Mouse (Mus musculus) limb, embryonic 13.5 days (tissue): ENCODE data around the gene Tmem269. TPM values are rescaled to one million over a fixed set of nuclear protein-coding genes. Genes with fewer than 3 reads are reported as not detected.
A peak's percentile ranks its signal among the peaks of the same experiment; 100 is the strongest.

Experiments used
- ATAC-seq: fragments of 200-750 bp; cut with Nextera tagmentation; 2 replicates; pipeline ENCODE4 v1.8.0; 2017; ENCODE audit warnings: low read depth, moderate number of reproducible peaks, moderate TSS enrichment; ENCODE audit not compliant: low FRiP score
- H3K27ac ChIP-seq: fragments of 300-500 bp; sonication (generic); 2 replicates; pipeline ENCODE4 v1.5.1; 2015; ENCODE audit warnings: inconsistent platforms, mild to moderate bottlenecking, moderate library complexity
- H3K27me3 ChIP-seq: fragments of 300-500 bp; sonication (generic); 2 replicates; pipeline ENCODE4 v1.6.1; 2015; ENCODE audit warnings: mild to moderate bottlenecking, inconsistent platforms
- H3K36me3 ChIP-seq: fragments of 300-500 bp; sonication (generic); 2 replicates; pipeline ENCODE4 v1.6.1; 2015; ENCODE audit warnings: inconsistent platforms, mild to moderate bottlenecking, moderate library complexity
- H3K4me1 ChIP-seq: fragments of 300-500 bp; sonication (generic); 2 replicates; pipeline ENCODE4 v1.6.1; 2015; ENCODE audit warnings: inconsistent platforms
- H3K4me2 ChIP-seq: fragments of 300-500 bp; sonication (generic); replicated peaks from 2 replicates; pipeline ENCODE4 v1.6.1; 2015; ENCODE audit warnings: inconsistent platforms, mild to moderate bottlenecking, moderate library complexity
- H3K4me3 ChIP-seq: fragments of 300-500 bp; sonication (generic); 2 replicates; pipeline ENCODE4 v1.5.1; 2015; ENCODE audit warnings: moderate library complexity, mild to moderate bottlenecking, inconsistent platforms
- H3K9ac ChIP-seq: fragments of 300-500 bp; sonication (generic); 2 replicates; pipeline ENCODE4 v1.6.1; 2015; ENCODE audit warnings: mild to moderate bottlenecking, inconsistent platforms
- H3K9me3 ChIP-seq: fragments of 300-500 bp; sonication (generic); 2 replicates; pipeline ENCODE4 v1.6.1; 2016; ENCODE audit warnings: inconsistent platforms
- WGBS: fragments of 180-500 bp; shearing (Covaris S2); methylation state at CpG from one replicate; pipeline ENCODE4 v1.1.7; 2015; 5-methylcytosine and 5-hydroxymethylcytosine counted together
- polyA plus RNA-seq: library from polyadenylated mRNA; unstranded; fragments of >200 nt; fragmentation: Nextera tagmentation; extraction: Ambion mirVana; gene quantifications from 2 replicates; pipeline ENCODE4 v1.2.1, GENCODE M21; 2015

Gene Tmem269
- polyA plus RNA-seq, 1 experiment from 2014 or later = 0.11 TPM

DNA sequence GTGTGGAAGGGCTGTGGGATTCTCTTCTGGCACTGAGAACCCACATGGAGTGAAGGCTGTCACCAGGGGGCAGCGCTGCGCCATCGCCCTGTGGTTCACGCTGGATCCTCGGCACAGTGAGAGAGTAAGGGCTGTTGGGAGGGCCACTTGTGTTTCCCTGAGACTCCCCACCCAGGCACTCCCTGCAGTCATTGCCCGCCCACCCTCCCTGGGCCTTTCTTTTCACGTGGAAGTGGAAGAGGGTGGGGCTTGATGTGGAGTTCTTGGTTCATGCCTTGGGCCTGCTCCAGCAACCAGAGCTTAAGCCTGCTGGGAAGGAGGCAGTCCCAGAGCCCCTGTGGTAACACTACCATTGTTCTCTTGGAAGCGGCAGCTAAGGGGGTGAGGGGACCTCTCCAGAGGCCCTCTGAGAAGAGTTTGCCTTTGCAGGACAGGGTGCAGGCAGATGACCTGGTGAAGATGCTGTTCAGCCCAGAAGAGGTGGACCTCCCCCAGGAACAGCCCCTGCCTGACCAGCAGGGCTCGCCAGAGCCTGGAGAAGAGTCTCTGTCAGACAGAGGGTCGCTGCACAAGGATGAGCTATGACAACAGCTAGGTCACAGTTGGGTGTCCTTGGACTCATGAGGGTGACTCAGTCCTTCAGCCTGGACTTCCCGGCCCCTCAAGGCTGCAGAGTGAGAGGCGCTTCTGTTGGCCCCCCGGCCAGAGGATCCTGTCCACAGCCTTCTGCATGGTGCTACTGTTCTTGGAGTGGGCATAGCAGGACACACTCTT, 29.6 kb upstream of the Tmem269 start:
- 38% methylated on average over 13 of the region's 13 CpGs for WGBS
- H3K4me2 ChIP-seq = no peak overlapping the region
- H3K9ac ChIP-seq = no peak overlapping the region
- H3K9me3 ChIP-seq = no peaks in the 10 kb centered on the region
- no peak overlapping the region for H3K4me3 ChIP-seq
- H3K27ac ChIP-seq = peak overlapping the region; percentile 10; the same call in 1 of the 2 replicates
- H3K27me3 ChIP-seq = no peaks in the 10 kb centered on the region
- ATAC-seq = peak; percentile 65
- peaks cover 59% of the 10 kb centered on the region for H3K36me3 ChIP-seq
- 0 out of 2 replicates have a peak, but pooled peaks cover 8% of the 10 kb centered on the region for H3K4me1 ChIP-seq

DNA sequence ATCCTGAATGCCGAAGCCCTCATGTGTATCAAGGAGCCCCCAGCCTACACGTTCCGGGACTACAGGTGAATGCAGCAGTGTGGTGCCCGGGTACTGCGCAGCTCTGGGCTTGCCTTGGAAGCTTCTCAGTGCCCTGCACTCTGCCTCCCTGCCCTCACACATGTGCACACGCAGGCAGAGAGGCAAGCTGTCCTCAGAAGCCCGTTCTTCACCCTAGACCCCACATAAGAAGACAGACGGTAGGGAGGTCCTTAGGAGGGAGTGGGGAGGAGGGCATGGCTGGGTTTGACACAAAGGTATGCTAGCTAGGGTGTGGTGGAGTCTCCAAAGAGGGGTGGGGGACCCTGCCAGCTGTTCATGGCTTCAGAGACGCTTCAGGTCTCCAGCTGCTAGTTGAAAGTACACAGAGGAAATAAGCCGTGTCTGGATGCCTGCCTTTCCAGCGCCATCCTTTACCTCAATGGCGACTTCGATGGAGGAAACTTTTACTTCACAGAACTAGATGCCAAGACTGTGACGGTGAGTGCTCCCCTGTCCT, 28.7 kb upstream of the Tmem269 start:
- 82% methylated on average over 14 of the region's 14 CpGs for WGBS
- no peak overlapping the region for H3K27ac ChIP-seq
- H3K27me3 ChIP-seq = no peaks in the 10 kb centered on the region
- peaks cover 68% of the 10 kb centered on the region for H3K36me3 ChIP-seq
- 0 out of 2 replicates have a peak, but pooled peaks cover 8% of the 10 kb centered on the region for H3K4me1 ChIP-seq
- ATAC-seq = no peak
- H3K9ac ChIP-seq = no peak overlapping the region
- H3K9me3 ChIP-seq = no peaks in the 10 kb centered on the region
- H3K4me2 ChIP-seq = no peak overlapping the region
- no peak overlapping the region for H3K4me3 ChIP-seq

DNA sequence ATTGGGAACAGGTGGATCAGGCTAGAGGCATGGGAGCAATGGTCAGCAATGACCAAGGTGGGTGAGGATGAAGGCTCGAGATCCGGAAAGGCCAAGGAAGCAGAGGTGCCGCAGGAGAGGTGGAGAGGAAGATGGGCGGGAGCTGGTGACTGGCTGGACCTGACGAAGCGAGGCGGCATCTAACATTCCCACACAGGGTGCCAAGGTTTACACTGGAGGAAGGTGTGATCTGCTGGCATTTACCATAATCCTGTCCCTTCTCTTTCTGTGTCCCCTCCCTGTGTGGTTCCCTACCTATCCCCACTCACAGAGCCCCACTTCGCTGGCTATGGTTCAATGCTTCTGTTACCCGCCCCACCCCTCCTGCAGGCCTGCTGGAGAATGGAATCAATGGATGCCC, 27.9 kb upstream of the Tmem269 start:
- Histone ChIP-seq H3K36me3 (peaks cover 76% of the 10 kb centered on the region), H3K9me3 (no peaks in the 10 kb centered on the region), H3K27me3 (no peaks in the 10 kb centered on the region), H3K27ac (no peak overlapping the region), H3K4me3 (no peak overlapping the region), H3K4me1 (0 out of 2 replicates have a peak, but pooled peaks cover 8% of the 10 kb centered on the region), H3K9ac (no peak overlapping the region), H3K4me2 (no peak overlapping the region)
- ATAC-seq = no peak
- 86% methylated on average over 9 of the region's 9 CpGs for WGBS

DNA sequence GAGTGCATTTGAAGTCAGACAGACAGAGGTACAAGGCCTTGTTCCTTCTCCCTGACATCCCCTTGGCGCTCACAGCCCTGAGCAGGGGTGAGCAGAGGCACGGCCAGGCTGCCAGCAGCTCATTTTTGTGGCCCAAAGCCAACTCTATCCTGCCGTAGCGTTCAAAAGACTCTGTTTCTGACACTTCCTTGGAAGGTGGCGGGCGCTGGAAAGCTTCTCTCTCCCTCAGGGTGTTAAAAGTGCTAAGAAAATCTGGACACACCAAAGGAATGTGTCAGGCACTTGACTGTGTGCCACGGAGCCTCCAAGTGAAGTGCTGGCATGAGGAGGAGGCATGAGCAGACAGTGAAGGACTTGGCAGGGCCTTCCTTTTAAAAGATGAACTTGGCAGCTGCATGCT, 27.5 kb upstream of the Tmem269 start:
- Histone ChIP-seq H3K27ac (no peak overlapping the region), H3K9ac (no peak overlapping the region), H3K4me3 (no peak overlapping the region), H3K9me3 (no peaks in the 10 kb centered on the region), H3K4me2 (no peak overlapping the region), H3K27me3 (no peaks in the 10 kb centered on the region), H3K36me3 (peaks cover 80% of the 10 kb centered on the region), H3K4me1 (0 out of 2 replicates have a peak, but pooled peaks cover 8% of the 10 kb centered on the region)
- ATAC-seq = no peak
- 82% methylated on average over 7 of the region's 7 CpGs for WGBS

DNA sequence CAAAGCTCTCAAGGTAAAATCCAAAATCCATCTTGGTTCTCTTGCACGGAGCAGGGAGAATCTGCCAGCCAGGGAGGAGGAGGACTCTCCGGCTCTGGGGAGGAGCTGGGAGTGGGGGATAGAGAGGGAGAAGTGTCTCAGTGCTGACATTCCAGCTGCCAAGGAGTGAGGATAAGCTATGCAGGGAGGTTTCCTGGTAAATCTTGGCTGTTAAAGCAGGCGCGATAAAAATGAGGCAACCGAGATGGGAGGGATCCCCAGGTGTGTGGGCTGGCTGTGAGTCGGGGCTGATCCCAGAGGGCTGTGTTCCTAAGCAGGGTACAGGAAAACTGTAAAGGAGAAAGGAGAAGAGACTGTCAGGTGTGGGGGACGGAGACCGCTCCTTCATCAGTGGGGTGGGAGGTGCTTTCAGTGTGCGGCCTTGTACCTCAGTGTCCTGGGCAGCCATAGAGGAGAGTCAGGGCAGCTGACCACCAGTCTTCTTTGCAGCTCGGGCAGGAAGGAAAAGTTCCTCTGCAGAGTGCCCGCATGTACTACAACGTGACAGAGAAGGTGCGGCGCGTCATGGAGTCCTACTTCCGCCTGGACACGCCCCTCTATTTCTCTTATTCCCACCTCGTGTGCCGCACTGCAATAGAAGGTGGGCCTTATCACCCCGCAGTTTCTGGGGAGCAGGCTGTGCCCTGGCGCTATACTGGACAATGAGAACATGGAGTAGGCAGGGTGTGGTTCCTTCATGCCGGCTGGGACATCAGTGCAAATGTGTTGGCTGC, 26.6 kb upstream of the Tmem269 start:
- H3K36me3 ChIP-seq = peaks cover 87% of the 10 kb centered on the region
- no peak for ATAC-seq
- no peak overlapping the region for H3K9ac ChIP-seq
- no peaks in the 10 kb centered on the region for H3K27me3 ChIP-seq
- H3K9me3 ChIP-seq = no peaks in the 10 kb centered on the region
- no peak overlapping the region for H3K4me2 ChIP-seq
- 82% methylated on average over 22 of the region's 22 CpGs for WGBS
- H3K4me1 ChIP-seq = 0 out of 2 replicates have a peak, but pooled peaks cover 8% of the 10 kb centered on the region
- no peak overlapping the region for H3K4me3 ChIP-seq
- H3K27ac ChIP-seq = no peak overlapping the region

DNA sequence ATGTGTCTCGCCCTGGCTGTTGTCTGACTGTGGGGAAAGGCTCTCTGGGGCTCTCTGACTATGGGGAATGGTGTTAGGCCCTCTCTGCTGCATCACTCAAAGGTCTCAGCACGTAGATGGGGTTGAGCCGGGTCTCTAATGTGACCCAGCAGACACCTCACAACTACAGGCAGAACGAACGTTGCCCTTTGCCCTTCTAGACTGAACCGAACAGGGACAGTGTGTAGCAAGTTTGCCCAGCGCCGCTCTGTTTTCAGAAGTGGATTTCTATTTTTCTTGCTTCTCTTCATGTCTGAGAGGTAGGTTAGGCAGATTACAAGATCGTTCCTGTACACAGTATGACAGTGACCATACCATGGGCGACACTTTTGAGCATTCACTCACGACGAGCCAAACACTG, 24.6 kb upstream of the Tmem269 start:
- Histone ChIP-seq H3K4me3 (no peak overlapping the region), H3K4me1 (peaks cover 7% of the 10 kb centered on the region; the same call in 1 of the 2 replicates), H3K9me3 (no peaks in the 10 kb centered on the region), H3K36me3 (peaks cover 93% of the 10 kb centered on the region), H3K9ac (no peak overlapping the region; the same call in 1 of the 2 replicates), H3K27ac (no peak overlapping the region), H3K27me3 (no peaks in the 10 kb centered on the region), H3K4me2 (no peak overlapping the region)
- WGBS = 92% methylated on average over 12 of the region's 12 CpGs
- ATAC-seq = no peak

DNA sequence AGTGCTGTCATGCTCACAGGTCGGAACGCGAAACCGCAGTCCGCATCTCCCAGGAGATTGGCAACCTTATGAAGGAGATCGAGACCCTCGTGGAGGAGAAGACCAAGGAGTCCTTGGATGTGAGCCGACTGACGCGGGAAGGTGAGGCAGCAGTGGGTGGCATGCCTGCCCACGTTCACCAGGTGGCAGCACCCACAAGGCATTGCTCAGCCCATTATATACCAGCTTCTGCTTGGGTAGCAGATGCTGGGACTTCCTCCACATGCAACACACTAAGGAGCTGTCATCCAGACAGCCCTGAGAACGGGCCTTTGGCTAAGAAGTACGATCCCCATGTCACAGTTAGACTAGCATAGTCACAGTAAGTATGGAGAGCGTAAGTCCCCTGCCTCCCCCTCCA, 23.6 kb upstream of the Tmem269 start:
- Histone ChIP-seq H3K4me3 (no peak overlapping the region), H3K9ac (no peak overlapping the region), H3K9me3 (no peaks in the 10 kb centered on the region), H3K27ac (no peak overlapping the region), H3K4me2 (no peak overlapping the region), H3K27me3 (no peaks in the 10 kb centered on the region), H3K36me3 (peaks cover 94% of the 10 kb centered on the region), H3K4me1 (peaks cover 4% of the 10 kb centered on the region; the same call in 1 of the 2 replicates)
- 88% methylated on average over 14 of the region's 14 CpGs for WGBS
- ATAC-seq = no peak

DNA sequence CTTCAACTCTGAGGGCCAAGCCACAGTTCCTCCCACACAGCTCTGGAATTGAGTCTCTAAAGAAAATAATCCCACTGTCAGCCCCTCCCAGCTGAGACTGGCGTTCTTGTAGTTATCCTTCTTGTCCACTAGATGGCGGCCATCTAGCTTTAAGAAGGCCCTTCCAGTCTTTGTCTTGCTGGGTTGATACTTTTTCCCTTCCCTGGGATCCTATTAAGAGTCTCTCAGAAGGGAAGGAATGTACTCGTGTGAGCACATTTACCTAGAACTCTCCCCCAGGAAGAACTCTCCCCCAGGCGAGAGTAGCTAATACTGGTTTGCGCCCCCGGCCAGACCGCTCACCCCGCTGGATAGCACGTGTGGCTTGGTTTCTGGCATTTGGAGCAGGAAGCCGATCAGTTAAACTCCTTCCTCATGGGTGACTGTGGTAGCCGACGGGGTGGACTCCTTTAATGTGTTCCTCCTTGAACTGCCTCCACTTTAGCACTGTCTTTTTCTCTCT, 21.2 kb upstream of the Tmem269 start:
- 0 out of 2 replicates have a peak overlapping the region, but pooled peaks have one; percentile 58 for H3K27ac ChIP-seq
- H3K9me3 ChIP-seq = no peaks in the 10 kb centered on the region
- 43% methylated on average over 12 of the region's 12 CpGs for WGBS
- peak overlapping the region; percentile 32; the same call in 1 of the 2 replicates for H3K4me2 ChIP-seq
- ATAC-seq = peak; percentile 60; the same call in 1 of the 2 replicates
- peaks cover 79% of the 10 kb centered on the region for H3K36me3 ChIP-seq
- no peak overlapping the region for H3K4me3 ChIP-seq
- H3K27me3 ChIP-seq = no peaks in the 10 kb centered on the region
- peaks cover 11% of the 10 kb centered on the region for H3K4me1 ChIP-seq
- H3K9ac ChIP-seq = peak overlapping the region; percentile 51

DNA sequence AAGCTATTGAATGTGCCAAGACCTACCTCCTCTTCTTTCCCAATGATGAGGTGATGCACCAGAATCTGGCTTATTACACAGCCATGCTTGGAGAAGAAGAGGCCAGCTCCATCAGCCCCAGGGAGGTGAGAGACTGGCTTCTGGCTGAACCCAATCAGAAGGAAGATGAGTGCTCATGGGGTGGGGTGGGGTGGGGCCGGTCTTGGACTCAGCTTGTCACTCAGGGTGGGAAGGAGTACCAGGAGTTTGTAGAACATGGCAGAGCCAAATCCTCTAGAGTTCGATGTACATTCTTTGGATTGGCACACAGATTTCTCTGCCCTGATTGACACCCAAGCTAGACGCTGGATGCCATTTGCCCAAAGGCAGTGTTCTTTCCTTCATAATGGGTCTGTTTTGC, 20.6 kb upstream of the Tmem269 start:
- no peaks in the 10 kb centered on the region for H3K27me3 ChIP-seq
- no peaks in the 10 kb centered on the region for H3K9me3 ChIP-seq
- H3K4me3 ChIP-seq = no peak overlapping the region
- peaks cover 73% of the 10 kb centered on the region for H3K36me3 ChIP-seq
- no peak overlapping the region for H3K4me2 ChIP-seq
- no peak overlapping the region for H3K9ac ChIP-seq
- H3K4me1 ChIP-seq = peaks cover 15% of the 10 kb centered on the region
- no peak for ATAC-seq
- no peak overlapping the region for H3K27ac ChIP-seq
- 70% methylated on average over 3 of the region's 3 CpGs for WGBS

DNA sequence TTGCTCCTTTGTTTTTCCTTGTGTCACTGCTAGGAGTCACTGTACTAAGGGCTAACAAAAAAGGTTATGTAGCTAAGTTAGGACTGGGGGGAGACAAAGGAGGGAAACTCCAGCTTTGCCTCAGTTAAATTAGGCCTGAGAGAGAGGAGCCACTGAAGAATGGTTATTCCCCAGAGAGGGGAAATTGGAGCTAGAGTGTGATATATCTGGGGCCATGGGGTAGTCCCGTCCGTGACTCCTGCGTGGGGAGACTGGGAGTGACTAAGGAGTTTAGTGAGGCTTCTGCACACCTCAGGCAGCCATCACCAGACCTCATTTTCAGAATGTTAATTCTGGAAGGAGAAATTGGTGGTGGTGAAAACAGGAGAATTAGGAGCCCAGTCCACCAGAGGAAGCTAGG, 16.3 kb upstream of the Tmem269 start:
- Histone ChIP-seq H3K4me1 (peaks cover 21% of the 10 kb centered on the region), H3K4me2 (peak overlapping the region; percentile 77), H3K9me3 (no peaks in the 10 kb centered on the region), H3K9ac (0 out of 2 replicates have a peak overlapping the region, but pooled peaks have one; percentile 90), H3K36me3 (peaks cover 34% of the 10 kb centered on the region), H3K4me3 (peak overlapping the region; percentile 94), H3K27ac (no peak overlapping the region), H3K27me3 (no peaks in the 10 kb centered on the region)
- WGBS = 66% methylated on average over 3 of the region's 3 CpGs
- no peak for ATAC-seq

DNA sequence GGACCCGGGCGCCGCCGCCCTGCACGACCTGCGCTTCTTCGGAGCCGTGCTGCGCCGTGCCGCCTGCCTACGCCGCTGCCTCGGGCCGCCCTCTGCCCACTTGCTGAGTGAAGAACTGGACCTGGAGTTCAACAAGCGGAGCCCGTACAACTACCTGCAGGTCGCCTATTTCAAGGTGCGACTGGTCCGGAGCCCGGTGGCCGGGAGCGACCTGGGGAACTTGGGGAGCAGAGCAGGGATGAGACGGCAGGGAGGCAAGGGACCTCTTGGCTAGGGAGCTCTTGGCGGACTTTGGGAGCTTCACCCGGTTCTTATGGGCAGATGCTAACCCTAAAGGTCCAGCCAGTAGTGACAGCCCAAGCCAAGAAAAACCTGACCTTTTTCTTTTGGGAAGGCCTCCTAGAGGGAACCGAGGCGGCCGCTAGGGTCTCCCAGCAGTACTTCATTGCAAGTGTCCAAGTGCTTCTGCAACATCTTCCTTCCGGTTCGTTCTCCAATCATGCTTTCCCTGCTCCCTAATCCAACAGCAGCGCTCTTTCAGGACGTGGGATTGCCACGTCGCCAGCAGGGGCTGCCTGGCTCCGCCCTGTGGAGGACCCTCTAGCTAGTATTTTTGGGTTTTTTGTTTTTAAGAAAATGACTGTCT, 15.4 kb upstream of the Tmem269 start:
- peaks cover 36% of the 10 kb centered on the region for H3K36me3 ChIP-seq
- H3K4me2 ChIP-seq = peak overlapping the region; percentile 77
- ATAC-seq = peak; percentile 48
- peak overlapping the region; percentile 90 for H3K9ac ChIP-seq
- WGBS = under 1% methylated on average over 36 of the region's 36 CpGs
- peak overlapping the region; percentile 94 for H3K4me3 ChIP-seq
- no peaks in the 10 kb centered on the region for H3K27me3 ChIP-seq
- H3K27ac ChIP-seq = peak overlapping the region; percentile 67
- peaks cover 19% of the 10 kb centered on the region for H3K4me1 ChIP-seq
- H3K9me3 ChIP-seq = no peaks in the 10 kb centered on the region
